31 mouse cellular contexts compared by ENCODE assay signal in genomic region chr7:99919971-99920370, GRCm38 (mm10). TPM values are rescaled to one million over a fixed set of nuclear protein-coding genes. Genes with fewer than 3 reads are reported as not detected.
A peak's percentile ranks its signal among the peaks of the same experiment; 100 is the strongest.
DNase-seq lines count a peak whose midpoint lies in the region; ATAC-seq and TF ChIP-seq lines count a peak whose summit lies in the region.
"Had no signal": no experiment of that assay in that cellular context is flagged by ENCODE, and none has a peak within 500 bp of the region (broad histone marks: within the 10 kb centered on the region; RNA-seq: fewer than 3 reads in every experiment).

No protein-coding gene starts in this region.

- H3K9me3 ChIP-seq in midbrain, embryonic 11.5 days (ENCODE audit: control insufficient read depth, low read length): no peaks in the 10 kb centered on the region
- H3K9me3 ChIP-seq: embryonic facial prominence, embryonic 12.5 days; embryonic facial prominence, embryonic 15.5 days; G1E; heart, embryonic 12.5 days; heart, embryonic 15.5 days; hindbrain, embryonic 10.5 days; hindbrain, embryonic 13.5 days had no signal

- peaks cover 22% of the 10 kb centered on the region for H3K27me3 ChIP-seq in myocyte (ENCODE audit: control insufficient read depth, insufficient read depth, insufficient read length)
- no peaks in the 10 kb centered on the region for H3K27me3 ChIP-seq in kidney, adult 2 months (replicated peaks; ENCODE audit: control insufficient read depth, insufficient read depth, low read length)
- no peaks in the 10 kb centered on the region; the same call in 1 of the 2 replicates for H3K27me3 ChIP-seq in midbrain, embryonic 11.5 days (ENCODE audit: control insufficient read depth, insufficient read depth, low read length)
- H3K27me3 ChIP-seq: CH12.LX, Patski had no signal

- H3K79me2 ChIP-seq in myocyte (ENCODE audit: control insufficient read depth, insufficient read depth): no peaks in the 10 kb centered on the region

- WGBS in kidney, adult 2 months: 94% methylated on average over 6 of the region's 6 CpGs
- 94% methylated on average over 6 of the region's 6 CpGs for WGBS in midbrain, embryonic 11.5 days

- H3K9ac ChIP-seq in midbrain, embryonic 11.5 days (ENCODE audit: low read length): no peak overlapping the region
- H3K9ac ChIP-seq: embryonic facial prominence, embryonic 12.5 days; embryonic facial prominence, embryonic 15.5 days; forebrain, postnatal 0 days; heart, embryonic 12.5 days; heart, embryonic 15.5 days; hindbrain, embryonic 13.5 days had no signal

- peak overlapping the region; percentile 83 for H3K27ac ChIP-seq in layer of hippocampus, adult 2 months
- H3K27ac ChIP-seq in kidney, adult 2 months (ENCODE audit: insufficient read depth, low read depth, low read length): no peak overlapping the region
- no peak overlapping the region for H3K27ac ChIP-seq in midbrain, embryonic 11.5 days (ENCODE audit: low read depth, low read length)
- H3K27ac ChIP-seq: embryonic facial prominence, embryonic 12.5 days; embryonic facial prominence, embryonic 15.5 days; heart, embryonic 15.5 days; hindbrain, embryonic 10.5 days; hindbrain, embryonic 13.5 days had no signal

- H3K4me2 ChIP-seq in myocyte (ENCODE audit: low read depth): no peak overlapping the region
- H3K4me2 ChIP-seq in midbrain, embryonic 11.5 days: no peak overlapping the region
- H3K4me2 ChIP-seq: embryonic facial prominence, embryonic 12.5 days; embryonic facial prominence, embryonic 15.5 days; heart, embryonic 12.5 days; heart, embryonic 15.5 days; hindbrain, embryonic 13.5 days had no signal

- ATAC-seq in midbrain, embryonic 11.5 days (ENCODE audit: low FRiP score): no peak
- ATAC-seq: forebrain, embryonic 14.5 days; forebrain, postnatal 0 days; hindbrain, embryonic 16.5 days; Patski had no signal

- no peak for TF ChIP-seq CTCF in layer of hippocampus, adult 2 months (conservative IDR thresholded peaks at IDR 0.05)
- TF ChIP-seq CTCF in kidney, adult 2 months (conservative IDR thresholded peaks at IDR 0.05; ENCODE audit: insufficient read depth, insufficient read length, low read depth, low read length): no peak

- peaks cover 9% of the 10 kb centered on the region for H3K4me1 ChIP-seq in kidney, adult 2 months (ENCODE audit: control insufficient read depth, insufficient read depth, low read length)
- H3K4me1 ChIP-seq in midbrain, embryonic 11.5 days (ENCODE audit: control insufficient read depth, insufficient read depth, low read length): peaks cover 12% of the 10 kb centered on the region

- no peak overlapping the region for H3ac ChIP-seq in myocyte (ENCODE audit: control insufficient read depth, insufficient read length)

- H3K4me3 ChIP-seq in layer of hippocampus, adult 2 months: no peak overlapping the region
- H3K4me3 ChIP-seq in myocyte: no peak overlapping the region
- H3K4me3 ChIP-seq in kidney, adult 2 months (ENCODE audit: insufficient read depth, low read depth, low read length): no peak overlapping the region
- H3K4me3 ChIP-seq in midbrain, embryonic 11.5 days (ENCODE audit: low read depth, low read length): no peak overlapping the region
- H3K4me3 ChIP-seq: embryonic facial prominence, embryonic 12.5 days; embryonic facial prominence, embryonic 15.5 days; heart, embryonic 12.5 days; heart, embryonic 15.5 days; hindbrain, embryonic 10.5 days; hindbrain, embryonic 13.5 days had no signal

- no peak for TF ChIP-seq POLR2A in myocyte (IDR thresholded peaks at IDR 0.05; ENCODE audit: insufficient read length, low read depth)
- TF ChIP-seq POLR2A in kidney, adult 2 months (IDR thresholded peaks at IDR 0.05; ENCODE audit: low read depth, low read length): no peak

- no peak for DNase-seq in layer of hippocampus, adult 2 months (ENCODE audit: low spot score in 2 of 2)
- DNase-seq in layer of hippocampus, postnatal 14 days (ENCODE audit: low spot score in 2 of 2): no peak
- peak; percentile 39 for DNase-seq in thymus, postnatal 0 days (ENCODE audit: low spot score)
- peak; percentile 72 for DNase-seq in thymus, postnatal 25 days
- no peak for DNase-seq in adrenal gland, adult (ENCODE audit: inconsistent age in 2 of 2, low spot score in 1 of 2)
- DNase-seq in kidney, adult 2 months: no peak
- DNase-seq in midbrain, embryonic 11.5 days (ENCODE audit: low spot score, missing footprints): no peak
- DNase-seq: adrenal gland, adult 2 months; adrenal gland, postnatal 14 days; B cell, adult 2 months; cerebellum, adult 11 months; cerebellum, adult 2 months; cerebellum, adult 9-11 months; cerebellum, postnatal 25 days; forebrain, postnatal 0 days; gastrocnemius, postnatal 10 days; gastrocnemius, postnatal 36 days; heart, postnatal 10 days; heart, postnatal 36 days had no signal

- no peaks in the 10 kb centered on the region for H3K36me3 ChIP-seq in myocyte (ENCODE audit: control insufficient read depth, insufficient read depth)
- H3K36me3 ChIP-seq in kidney, adult 2 months (ENCODE audit: control insufficient read depth, insufficient read depth, low read length): no peaks in the 10 kb centered on the region
- H3K36me3 ChIP-seq in midbrain, embryonic 11.5 days (ENCODE audit: control insufficient read depth, insufficient read depth, low read length): peaks cover 4% of the 10 kb centered on the region; the same call in 1 of the 2 replicates

TF ChIP-seq in myocyte, 11 proteins besides CTCF, POLR2A, EP300 and RAD21:
- TF ChIP-seq TCF12 (IDR thresholded peaks at IDR 0.05; ENCODE audit: insufficient read depth, poor library complexity, severe bottlenecking): no peak
- peak; percentile 14 for TF ChIP-seq POLR2AphosphoS2 (IDR thresholded peaks at IDR 0.05; ENCODE audit: insufficient read length, low read depth)
- no peak for TF ChIP-seq CEBPB (IDR thresholded peaks at IDR 0.05; ENCODE audit: insufficient read depth, poor library complexity, severe bottlenecking)

RNA-seq across cellular contexts. Expression of gene Spcs2, which starts 56.7 kb away (rescaled TPM):
- total RNA-seq in layer of hippocampus, adult 2 months (2021): 10 to 100 TPM; 94.6 to 99.4 TPM
- total RNA-seq in layer of hippocampus, postnatal 14 days (2021): 10 to 100 TPM; 86.8 to 97.0 TPM
- 111 TPM for polyA plus RNA-seq in myocyte (2012; fragmentation: generic; extraction: Trizol)
- polyA plus RNA-seq in thymus, postnatal 0 days (2015; fragmentation: Nextera tagmentation; extraction: Ambion mirVana): 491 and 521 TPM in 2 replicates
- 26.8 and 39.7 TPM in 2 replicates for polyA plus RNA-seq in kidney, adult 2 months (2012; rRNA removed)
- polyA plus RNA-seq in midbrain, embryonic 11.5 days (2014; fragmentation: Nextera tagmentation; extraction: Ambion mirVana): 385 and 386 TPM in 2 replicates

Comparison
In these comparisons a context has a peak if more than half of its experiments do, and no peak if none do; other contexts are left out.
1. DNase-seq: peak in thymus, postnatal 0 days (single experiment) and thymus, postnatal 25 days (single experiment); none in layer of hippocampus, adult 2 months (0 of 2), layer of hippocampus, postnatal 14 days (0 of 2), adrenal gland, adult (0 of 2), kidney, adult 2 months (single experiment) and midbrain, embryonic 11.5 days (single experiment).